Mouse (Mus musculus) E14TG2a.4 (cell line): ENCODE data around the gene Ntm.
A peak's percentile ranks its signal among the peaks of the same experiment; 100 is the strongest.

Source experiments
- CTCF ChIP-seq: conservative IDR thresholded peaks from 2 replicates; pipeline ENCODE4 v1.5.1; 2014; ENCODE audit warnings: low read length
- NANOG ChIP-seq: IDR thresholded peaks from 2 replicates; pipeline ENCODE4 v1.6.1; 2014; ENCODE audit warnings: borderline replicate concordance, low read length, mixed read lengths
- POU5F1 ChIP-seq: IDR thresholded peaks from 2 replicates; pipeline ENCODE4 v1.6.1; 2014; ENCODE audit warnings: low read length, borderline replicate concordance

DNA sequence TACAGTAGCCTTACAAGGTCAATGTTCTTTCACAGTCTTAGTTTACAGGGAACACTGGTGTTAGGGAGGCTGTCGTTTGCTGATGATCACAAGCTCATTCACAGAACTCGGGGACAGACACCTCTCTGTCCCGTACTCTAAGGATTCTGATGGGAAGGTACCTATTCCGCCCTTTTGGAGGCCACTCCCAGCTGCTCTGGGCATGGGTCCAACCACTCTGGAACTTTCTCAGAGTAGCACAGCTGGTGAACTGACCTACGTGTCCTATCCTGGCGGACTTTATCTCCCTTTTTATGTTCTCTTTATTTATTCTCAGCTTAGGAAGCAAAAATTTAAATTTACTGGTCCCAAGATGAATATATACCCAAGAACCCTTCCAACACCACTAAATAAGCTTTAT, 280.7 kb downstream of the Ntm start:
- no peak for TF ChIP-seq CTCF
- TF ChIP-seq POU5F1, result no peak
- 0 out of 2 replicates have a peak, but pooled peaks have one; percentile 5 for TF ChIP-seq NANOG
